Mouse (Mus musculus): ENCODE data around the gene Tyk2. TPM values are rescaled to one million over a fixed set of nuclear protein-coding genes. Genes with fewer than 3 reads are reported as not detected.

The Tyk2 gene
- polyA plus RNA-seq, 1 experiment, result 17.8 TPM

- Histone ChIP-seq H3K4me3 (ENCODE audit: low read depth, low read length) (no peak overlapping the region), H3K36me3 (ENCODE audit: control insufficient read depth, insufficient read depth, low read length, poor library complexity, severe bottlenecking) (no peaks in the 10 kb centered on the region), H3K27ac (ENCODE audit: insufficient read depth, low read length) (no peak overlapping the region), H3K27me3 (ENCODE audit: control insufficient read depth, insufficient read depth, low read length, poor library complexity, severe bottlenecking) (no peaks in the 10 kb centered on the region), H3K9ac (ENCODE audit: low read depth, poor library complexity, severe bottlenecking) (no peak overlapping the region), H3K9me3 (replicated peaks; ENCODE audit: control insufficient read depth, insufficient read depth, low read length, poor library complexity, severe bottlenecking) (no peaks in the 10 kb centered on the region), H3K4me1 (ENCODE audit: control insufficient read depth, insufficient read depth, low read length) (no peaks in the 10 kb centered on the region)
- TF ChIP-seq CTCF (IDR thresholded peaks at IDR 0.05; ENCODE audit: low read depth, low read length), result no peak
- TF ChIP-seq POLR2A (IDR thresholded peaks at IDR 0.05; ENCODE audit: insufficient read depth, low read length), result no peak
- TF ChIP-seq EP300 (IDR thresholded peaks at IDR 0.05; ENCODE audit: insufficient read depth, low read depth, low read length), result no peak
These were observed 16.9 kb downstream of the Tyk2 start for GRCm38 (mm10) chr9:21114190-21114589.

- no peaks in the 10 kb centered on the region for H3K9me3 ChIP-seq (replicated peaks; ENCODE audit: control insufficient read depth, insufficient read depth, low read length, poor library complexity, severe bottlenecking)
These were observed 17.3 kb downstream of the Tyk2 start for GRCm38 (mm10) chr9:21113751-21114150.

GRCm38 (mm10) chr9:21107607-21108237 lies 23.3 kb downstream of the Tyk2 start:
- Histone ChIP-seq H3K4me1 (ENCODE audit: control insufficient read depth, insufficient read depth, low read length) (no peaks in the 10 kb centered on the region), H3K27ac (ENCODE audit: insufficient read depth, low read length) (no peak overlapping the region), H3K27me3 (ENCODE audit: control insufficient read depth, insufficient read depth, low read length, poor library complexity, severe bottlenecking) (no peaks in the 10 kb centered on the region), H3K9me3 (replicated peaks; ENCODE audit: control insufficient read depth, insufficient read depth, low read length, poor library complexity, severe bottlenecking) (no peaks in the 10 kb centered on the region), H3K9ac (ENCODE audit: low read depth, poor library complexity, severe bottlenecking) (no peak overlapping the region), H3K4me3 (ENCODE audit: low read depth, low read length) (no peak overlapping the region), H3K36me3 (ENCODE audit: control insufficient read depth, insufficient read depth, low read length, poor library complexity, severe bottlenecking) (no peaks in the 10 kb centered on the region)
- TF ChIP-seq POLR2A (IDR thresholded peaks at IDR 0.05; ENCODE audit: insufficient read depth, low read length), result no peak
- no peak for TF ChIP-seq CTCF (IDR thresholded peaks at IDR 0.05; ENCODE audit: low read depth, low read length)
- TF ChIP-seq EP300 (IDR thresholded peaks at IDR 0.05; ENCODE audit: insufficient read depth, low read depth, low read length), result no peak

More at GRCm38 (mm10) chr9:21113751-21114150, 17.3 kb downstream of the Tyk2 start:
- Histone ChIP-seq H3K9ac (ENCODE audit: low read depth, poor library complexity, severe bottlenecking) (no peak overlapping the region), H3K4me3 (ENCODE audit: low read depth, low read length) (no peak overlapping the region), H3K4me1 (ENCODE audit: control insufficient read depth, insufficient read depth, low read length) (no peaks in the 10 kb centered on the region), H3K36me3 (ENCODE audit: control insufficient read depth, insufficient read depth, low read length, poor library complexity, severe bottlenecking) (no peaks in the 10 kb centered on the region), H3K27ac (ENCODE audit: insufficient read depth, low read length) (no peak overlapping the region), H3K27me3 (ENCODE audit: control insufficient read depth, insufficient read depth, low read length, poor library complexity, severe bottlenecking) (no peaks in the 10 kb centered on the region)
- TF ChIP-seq EP300 (IDR thresholded peaks at IDR 0.05; ENCODE audit: insufficient read depth, low read depth, low read length) (no peak), POLR2A (IDR thresholded peaks at IDR 0.05; ENCODE audit: insufficient read depth, low read length) (no peak), CTCF (IDR thresholded peaks at IDR 0.05; ENCODE audit: low read depth, low read length) (no peak)

DNA sequence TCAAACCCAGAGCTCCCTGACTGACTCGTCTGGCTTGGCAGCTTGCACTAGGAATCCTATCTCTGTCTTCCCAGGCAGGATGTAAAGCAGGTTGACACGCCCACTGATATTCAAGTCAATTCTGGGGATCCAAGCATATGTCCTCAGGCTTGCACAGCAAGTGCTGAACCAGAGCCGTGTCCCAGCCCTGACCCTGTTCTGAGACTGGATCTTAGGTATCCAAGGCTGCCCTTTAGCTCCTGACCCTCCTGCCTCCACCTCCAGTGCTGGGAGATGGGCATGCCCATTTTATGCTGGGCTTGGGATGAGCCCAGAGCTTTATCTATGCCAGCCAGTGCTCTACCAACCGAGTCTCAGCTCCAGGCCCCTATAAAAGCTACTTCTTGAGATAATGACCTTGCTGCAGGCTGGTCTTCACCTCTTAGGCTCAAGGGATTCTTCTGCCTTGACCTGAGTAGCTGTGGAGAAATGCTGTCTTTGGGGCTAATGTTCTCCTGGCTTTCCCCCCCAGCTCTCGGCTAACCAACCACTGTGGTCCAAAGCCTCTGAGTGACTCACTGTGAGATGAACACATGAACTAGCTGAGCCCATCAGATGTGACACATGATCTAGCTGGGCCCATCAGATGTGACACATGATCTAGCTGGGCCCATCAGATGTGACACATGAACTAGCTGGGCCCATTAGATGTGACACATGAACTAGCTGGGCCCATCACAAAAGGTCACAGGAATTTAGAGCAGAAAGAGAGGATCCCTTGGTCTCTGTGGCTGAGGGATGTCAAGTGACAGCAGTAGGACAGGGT lies 25.1 kb downstream of the Tyk2 start:
- no peak overlapping the region for H3K9ac ChIP-seq (ENCODE audit: low read depth, poor library complexity, severe bottlenecking)
- no peaks in the 10 kb centered on the region for H3K9me3 ChIP-seq (replicated peaks; ENCODE audit: control insufficient read depth, insufficient read depth, low read length, poor library complexity, severe bottlenecking)
- no peaks in the 10 kb centered on the region for H3K4me1 ChIP-seq (ENCODE audit: control insufficient read depth, insufficient read depth, low read length)
- no peak for TF ChIP-seq CTCF (IDR thresholded peaks at IDR 0.05; ENCODE audit: low read depth, low read length)
- no peak for TF ChIP-seq EP300 (IDR thresholded peaks at IDR 0.05; ENCODE audit: insufficient read depth, low read depth, low read length)
- no peak for TF ChIP-seq POLR2A (IDR thresholded peaks at IDR 0.05; ENCODE audit: insufficient read depth, low read length)
- no peak overlapping the region for H3K27ac ChIP-seq (ENCODE audit: insufficient read depth, low read length)
- H3K4me3 ChIP-seq (ENCODE audit: low read depth, low read length), result no peak overlapping the region
- H3K36me3 ChIP-seq (ENCODE audit: control insufficient read depth, insufficient read depth, low read length, poor library complexity, severe bottlenecking), result no peaks in the 10 kb centered on the region
- no peaks in the 10 kb centered on the region for H3K27me3 ChIP-seq (ENCODE audit: control insufficient read depth, insufficient read depth, low read length, poor library complexity, severe bottlenecking)

DNA sequence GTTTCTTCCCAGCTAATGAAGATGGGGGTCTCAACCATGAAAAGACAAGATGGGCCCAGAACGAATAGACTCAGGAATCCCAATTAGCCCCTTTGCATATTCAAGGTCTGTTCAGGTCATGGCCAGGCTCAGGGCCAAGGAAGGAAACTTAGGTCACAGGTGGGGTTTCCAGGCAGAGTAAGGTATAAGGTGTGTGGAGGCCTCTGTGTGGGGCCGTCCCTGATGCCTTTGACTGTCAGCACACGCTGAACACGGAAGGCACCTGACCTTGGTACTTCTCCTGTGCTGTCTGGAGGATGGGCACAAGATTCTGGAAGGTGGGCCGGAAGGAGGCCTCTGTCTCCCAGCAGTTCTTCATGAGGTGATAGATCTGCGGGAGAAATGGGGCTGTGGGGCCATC lies 26.2 kb downstream of the Tyk2 start:
- TF ChIP-seq POLR2A (IDR thresholded peaks at IDR 0.05; ENCODE audit: insufficient read depth, low read length), result no peak
- no peak for TF ChIP-seq CTCF (IDR thresholded peaks at IDR 0.05; ENCODE audit: low read depth, low read length)
- TF ChIP-seq EP300 (IDR thresholded peaks at IDR 0.05; ENCODE audit: insufficient read depth, low read depth, low read length), result no peak
- no peaks in the 10 kb centered on the region for H3K36me3 ChIP-seq (ENCODE audit: control insufficient read depth, insufficient read depth, low read length, poor library complexity, severe bottlenecking)
- H3K9ac ChIP-seq (ENCODE audit: low read depth, poor library complexity, severe bottlenecking), result no peak overlapping the region
- no peaks in the 10 kb centered on the region for H3K27me3 ChIP-seq (ENCODE audit: control insufficient read depth, insufficient read depth, low read length, poor library complexity, severe bottlenecking)
- no peaks in the 10 kb centered on the region for H3K9me3 ChIP-seq (replicated peaks; ENCODE audit: control insufficient read depth, insufficient read depth, low read length, poor library complexity, severe bottlenecking)
- no peak overlapping the region for H3K27ac ChIP-seq (ENCODE audit: insufficient read depth, low read length)
- no peaks in the 10 kb centered on the region for H3K4me1 ChIP-seq (ENCODE audit: control insufficient read depth, insufficient read depth, low read length)
- H3K4me3 ChIP-seq (ENCODE audit: low read depth, low read length), result no peak overlapping the region

DNA sequence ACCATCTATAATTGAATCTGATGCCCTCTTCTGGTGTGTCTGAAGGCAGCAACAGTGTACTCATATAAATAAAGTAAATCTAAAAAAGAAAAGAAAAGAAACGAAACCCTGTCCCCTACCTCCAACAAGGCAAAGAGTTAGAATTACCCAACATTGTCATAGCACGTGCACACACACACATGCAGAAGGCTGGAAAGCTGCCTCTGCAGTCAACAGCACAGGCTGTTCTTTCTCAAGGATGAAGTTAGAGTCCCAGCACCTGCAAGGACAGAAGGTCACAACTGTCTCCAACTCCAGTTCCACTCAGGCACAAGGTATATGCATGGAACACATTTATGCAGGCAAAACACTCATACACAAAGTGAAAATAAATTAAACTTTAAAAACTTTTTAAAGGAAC lies 29.0 kb downstream of the Tyk2 start:
- H3K4me3 ChIP-seq (ENCODE audit: low read depth, low read length), result no peak overlapping the region
- H3K36me3 ChIP-seq (ENCODE audit: control insufficient read depth, insufficient read depth, low read length, poor library complexity, severe bottlenecking), result no peaks in the 10 kb centered on the region
- no peaks in the 10 kb centered on the region for H3K27me3 ChIP-seq (ENCODE audit: control insufficient read depth, insufficient read depth, low read length, poor library complexity, severe bottlenecking)
- H3K9ac ChIP-seq (ENCODE audit: low read depth, poor library complexity, severe bottlenecking), result no peak overlapping the region
- H3K27ac ChIP-seq (ENCODE audit: insufficient read depth, low read length), result no peak overlapping the region
- no peaks in the 10 kb centered on the region for H3K9me3 ChIP-seq (replicated peaks; ENCODE audit: control insufficient read depth, insufficient read depth, low read length, poor library complexity, severe bottlenecking)
- TF ChIP-seq POLR2A (IDR thresholded peaks at IDR 0.05; ENCODE audit: insufficient read depth, low read length) (no peak), CTCF (IDR thresholded peaks at IDR 0.05; ENCODE audit: low read depth, low read length) (no peak), EP300 (IDR thresholded peaks at IDR 0.05; ENCODE audit: insufficient read depth, low read depth, low read length) (no peak)
- H3K4me1 ChIP-seq (ENCODE audit: control insufficient read depth, insufficient read depth, low read length), result no peaks in the 10 kb centered on the region

Measured in ES-Bruce4 (cell line).